Mouse (Mus musculus): ENCODE measurements around the gene Scoc.

Gene Scoc

GRCm38 (mm10) chr8:83397726-83398125, 60.5 kb downstream of the Scoc start:
- DNase-seq (ENCODE audit: low spot score): no peak

- no peak for DNase-seq (ENCODE audit: low spot score)
These were observed 61.5 kb downstream of the Scoc start for GRCm38 (mm10) chr8:83396680-83397079.

GRCm38 (mm10) chr8:83394325-83394724, 63.9 kb downstream of the Scoc start:
- no peak for DNase-seq (ENCODE audit: low spot score)

- no peak for DNase-seq (ENCODE audit: low spot score)
These were observed 65.7 kb downstream of the Scoc start for GRCm38 (mm10) chr8:83392521-83392920.

DNA sequence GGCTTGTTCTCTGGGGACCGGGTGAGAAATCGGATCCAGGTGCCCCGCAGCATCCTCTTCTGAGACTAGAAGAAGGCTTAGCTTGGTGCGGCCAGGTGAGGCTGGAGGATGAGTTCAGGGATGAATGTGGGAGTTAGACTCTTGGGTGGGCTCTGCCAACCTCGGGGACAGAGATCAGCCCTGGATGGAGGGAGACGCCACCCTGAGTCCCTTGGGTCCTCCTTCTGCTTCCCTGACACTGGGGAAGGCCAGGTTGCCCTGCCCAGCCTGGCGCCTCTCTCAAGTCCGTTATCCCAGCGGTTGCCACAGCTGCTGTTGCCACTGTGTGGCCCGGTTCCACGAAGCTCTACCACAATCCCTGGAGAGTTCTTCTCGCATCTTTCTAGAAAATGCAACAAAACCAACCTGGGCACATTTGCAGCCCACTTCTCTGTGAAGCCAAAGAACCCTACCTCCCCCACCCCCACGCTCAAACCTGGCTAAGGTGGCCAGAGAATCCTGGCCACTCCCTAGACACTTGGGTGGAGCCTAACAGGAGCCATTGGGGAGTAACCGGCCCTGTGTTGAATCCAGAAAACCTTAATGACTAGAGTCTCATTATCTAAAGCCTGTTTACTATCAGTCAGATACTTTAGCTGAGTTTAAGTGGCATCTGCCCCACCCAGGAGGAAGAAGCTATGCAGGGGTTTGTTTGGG, 68.0 kb downstream of the Scoc start:
- no peak for DNase-seq (ENCODE audit: low spot score)

GRCm38 (mm10) chr8:83389316-83390005, 68.7 kb downstream of the Scoc start, which contains the start of gene Clgn:
TSS of gene Clgn (plus strand) at chr8:83389867.
- peak; percentile 37 for DNase-seq (ENCODE audit: low spot score)

DNA sequence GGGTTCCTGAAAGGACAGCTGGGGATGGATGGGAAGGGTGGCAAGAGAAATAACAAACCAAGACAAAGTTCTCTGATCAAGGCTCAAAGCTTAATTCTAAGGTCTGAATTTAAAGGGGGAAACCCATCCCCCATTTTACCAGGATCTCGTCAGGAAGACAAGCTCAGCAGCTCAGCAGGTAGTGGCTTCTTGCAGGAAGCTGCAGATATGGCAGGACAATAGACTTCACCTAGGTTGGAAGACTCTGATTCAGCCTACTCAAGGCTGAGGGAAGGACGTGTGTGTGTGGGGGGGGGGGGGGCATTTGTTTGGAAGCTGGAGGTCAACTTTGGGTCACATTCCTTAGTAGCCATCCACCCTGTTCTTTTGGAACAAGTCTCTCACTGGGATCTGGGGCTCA, 75.3 kb downstream of the Scoc start:
- DNase-seq (ENCODE audit: low spot score): no peak

DNA sequence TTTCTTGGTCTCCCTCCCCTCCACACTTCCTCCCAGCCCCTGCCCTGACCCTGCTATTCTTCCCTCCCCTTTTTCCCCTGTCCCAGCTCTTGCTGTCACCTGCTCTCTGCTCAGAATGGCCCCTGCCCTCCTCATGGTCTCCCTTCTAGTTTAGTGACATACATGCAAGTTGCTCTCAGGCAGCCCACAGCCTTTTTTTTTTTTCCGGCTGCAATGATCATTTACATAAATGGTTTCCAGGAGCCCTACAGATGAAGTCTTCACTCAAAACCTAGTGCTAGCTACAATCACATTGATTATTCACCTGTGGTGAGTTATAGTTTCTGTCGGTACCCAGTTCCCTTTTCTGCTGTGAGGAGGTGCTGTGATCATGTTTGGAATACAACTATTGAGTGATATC, 77.2 kb downstream of the Scoc start:
- DNase-seq (ENCODE audit: low spot score): no peak

GRCm38 (mm10) chr8:83380141-83380540, 78.0 kb downstream of the Scoc start:
- no peak for DNase-seq (ENCODE audit: low spot score)
